Mouse (Mus musculus) cortical plate, adult 2 months (tissue): Measurements from ENCODE around the gene Tmem176a.

Experiments used
- CTCF ChIP-seq: fragments of 200-500 bp; IDR thresholded peaks from 2 replicates; pipeline ENCODE4 v1.5.1; 2011; ENCODE audit warnings: mild to moderate bottlenecking, control low read depth, low read length; ENCODE audit not compliant: insufficient read depth; ENCODE audit errors: extremely low read depth
- POLR2A ChIP-seq: fragments of 200-500 bp; IDR thresholded peaks from 2 replicates; pipeline ENCODE4 v1.6.1; 2011; ENCODE audit warnings: mild to moderate bottlenecking, low read length, control low read depth; ENCODE audit not compliant: insufficient read depth; ENCODE audit errors: extremely low read depth

- TF ChIP-seq CTCF (no peak), POLR2A (no peak)
Measured at GRCm38 (mm10) chr6:48895941-48896340, 55.2 kb downstream of the Tmem176a start.
